Mouse (Mus musculus) natural killer cell, adult 2 months (primary cell): ENCODE measurements at regions not wholly inside any gene's neighbourhood (a gene's known extent, or its start where the extent isn't known, plus 50 kb on each side); places are given as distances from the start of the nearest gene placed in this dataset.
"Not testable (repeated sequence)": the region's sequence is repeated elsewhere in the genome, so short reads cannot be mapped to it uniquely, and the experiment has no call there.

Source experiments
- DNase-seq, 2 experiments: peaks; one replicate each; pipeline ENCODE4 v3.0.0; 2022; ENCODE audit warnings: low spot score in 2 of 2

DNA sequence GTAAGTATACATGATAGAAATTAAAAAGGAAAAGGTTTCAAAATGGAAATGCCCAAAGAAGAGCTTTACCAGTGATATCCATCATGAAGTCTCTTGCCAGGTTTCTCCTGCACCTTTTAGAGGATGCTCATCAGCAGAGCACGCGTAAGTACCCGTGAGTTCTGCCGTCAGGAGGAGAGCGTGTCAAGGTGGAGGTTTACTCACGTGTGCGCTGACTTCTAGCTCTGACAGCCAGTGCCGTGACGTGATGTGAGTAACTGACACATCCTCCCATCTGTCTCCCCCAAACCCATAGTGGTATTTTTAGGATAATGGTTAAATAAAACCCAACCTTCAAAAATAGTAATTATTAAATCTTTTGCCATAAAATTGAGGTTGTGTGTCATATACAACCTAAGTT is 55.3 kb downstream of the Adra2a start:
- DNase-seq = no peak

DNA sequence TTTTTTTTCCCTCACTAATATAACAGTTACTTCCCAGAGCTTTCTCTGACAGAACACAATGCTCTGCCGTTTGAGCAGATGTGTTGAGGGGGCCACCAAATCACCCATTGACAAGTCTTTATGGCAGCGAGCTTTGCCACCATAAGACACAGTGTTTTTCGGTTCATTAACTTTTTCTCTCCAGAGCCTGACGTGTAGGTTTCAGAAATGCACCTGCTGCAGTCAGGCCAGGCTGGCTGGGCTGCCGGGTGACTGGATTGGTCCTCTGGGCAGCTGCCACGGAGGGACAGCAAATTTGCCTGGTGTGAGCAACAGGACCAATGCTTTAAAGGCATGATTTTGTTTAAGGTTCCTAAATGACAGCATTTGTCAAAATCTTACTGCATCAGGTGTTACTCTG is 55.8 kb downstream of the Adra2a start:
- no peak for DNase-seq

DNA sequence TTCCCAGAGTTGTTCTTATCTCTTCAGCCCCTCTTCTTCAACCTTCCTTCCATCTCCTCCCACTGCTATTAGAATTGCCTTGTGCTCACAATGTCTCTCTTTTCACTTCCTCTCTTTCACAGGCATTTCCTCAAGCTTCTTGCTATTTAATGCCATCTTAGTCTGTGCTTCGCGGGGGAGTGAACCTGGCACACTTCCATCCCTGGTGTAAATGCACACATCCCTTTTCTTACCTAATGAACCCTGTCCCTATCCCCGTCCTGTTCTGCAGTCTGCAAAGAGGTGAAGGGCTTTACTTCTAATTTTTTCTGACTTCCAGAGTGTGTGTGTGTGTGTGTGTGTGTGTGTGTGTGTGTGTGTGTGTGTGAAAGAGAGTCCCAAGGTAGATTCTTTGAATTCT is 62.6 kb downstream of the Adra2a start:
- DNase-seq = no peak

DNA sequence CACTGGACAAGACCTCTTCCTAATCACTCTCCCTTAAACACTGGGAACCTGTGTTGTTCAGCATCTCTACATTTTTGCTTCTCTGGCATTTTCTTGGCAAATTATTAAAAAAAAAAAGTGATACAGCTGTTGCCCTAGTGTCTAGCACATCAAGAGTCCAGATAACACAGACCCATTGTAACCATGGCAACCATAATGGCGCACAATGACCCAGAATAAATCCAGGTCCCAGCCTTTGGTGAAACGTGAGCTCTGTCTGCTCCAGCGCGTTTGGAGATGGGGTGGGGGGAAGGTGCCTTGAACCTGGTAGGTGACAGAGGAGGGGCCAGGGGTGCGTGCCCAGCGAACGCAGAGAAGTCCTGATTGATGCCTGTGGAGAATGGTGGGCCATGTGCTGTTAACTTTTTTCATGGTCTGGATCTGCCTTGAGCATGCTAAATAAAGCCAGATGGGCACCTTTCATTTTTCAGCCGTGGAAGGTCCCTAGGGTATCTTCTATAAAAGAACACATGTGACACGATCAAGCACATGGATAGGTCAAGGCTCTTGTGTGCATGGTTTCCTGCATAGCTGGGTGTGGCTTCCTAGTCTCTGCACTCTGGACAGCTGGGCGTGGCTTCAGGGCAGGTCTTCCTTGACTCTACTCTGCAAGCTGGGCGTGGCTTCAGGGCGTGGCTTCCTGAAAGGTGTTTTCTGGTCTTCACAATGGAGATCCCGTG is 63.3 kb downstream of the Adra2a start:
- DNase-seq = peak in 1 of 2 experiments; percentile 31

DNA sequence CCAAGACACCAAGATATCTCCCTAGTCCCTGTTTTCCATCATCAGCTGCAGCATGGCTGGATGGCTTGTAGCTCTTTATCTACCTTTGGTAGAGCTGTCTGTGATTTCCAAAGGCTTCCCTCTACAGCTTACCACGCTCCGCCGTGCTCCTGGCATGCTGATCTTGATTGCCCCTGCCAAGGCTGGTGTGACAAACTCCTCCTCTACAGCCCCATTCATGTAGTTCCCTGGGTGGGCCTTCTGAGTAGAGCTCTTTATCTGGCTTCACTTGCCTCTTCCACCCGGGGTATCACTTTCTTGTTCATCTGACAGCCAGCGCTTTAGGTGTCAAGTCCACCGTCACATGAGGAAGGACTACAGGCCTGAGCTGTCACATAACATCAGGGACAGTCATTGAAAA is 66.1 kb downstream of the Adra2a start:
- no peak for DNase-seq

DNA sequence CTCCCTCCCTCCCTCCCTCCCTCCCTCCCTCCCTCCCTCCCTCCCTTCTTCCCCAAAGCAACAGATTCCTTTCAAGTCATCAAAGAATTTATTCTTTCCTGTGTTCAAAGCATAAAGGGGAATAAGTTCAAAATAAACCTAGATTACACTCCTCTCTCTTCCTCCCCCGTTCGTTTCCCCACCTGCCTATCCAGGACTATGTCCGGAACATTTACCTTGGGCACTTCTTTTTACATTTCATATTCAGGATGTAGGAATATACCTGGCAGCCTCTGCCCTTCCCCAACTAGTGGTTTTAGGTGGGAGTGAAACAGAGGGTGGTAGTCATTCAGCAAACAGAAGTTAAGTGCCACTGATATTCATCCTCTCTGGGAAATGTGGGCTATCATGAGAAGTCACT is 68.7 kb downstream of the Adra2a start:
- DNase-seq = no peak

DNA sequence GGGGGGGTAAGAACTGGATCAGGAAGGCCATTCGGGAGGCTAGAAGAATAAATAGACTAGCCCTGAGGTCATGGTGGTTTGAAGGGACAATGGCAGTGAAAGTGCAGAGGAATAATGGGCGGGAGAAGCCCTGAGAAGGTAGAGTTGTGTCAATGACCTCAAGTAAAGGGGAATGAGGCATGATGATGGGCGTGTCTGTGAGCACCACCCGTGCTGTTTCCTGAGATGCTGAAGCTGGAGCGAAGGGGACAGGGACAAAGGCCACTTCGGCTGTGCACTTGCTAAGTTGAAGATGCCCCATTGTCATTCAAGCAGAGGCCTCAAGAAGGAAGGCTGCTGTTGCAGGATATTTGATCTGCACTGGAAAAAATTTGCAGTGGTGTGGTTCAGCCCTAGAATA is 69.5 kb downstream of the Adra2a start:
- DNase-seq = no peak

DNA sequence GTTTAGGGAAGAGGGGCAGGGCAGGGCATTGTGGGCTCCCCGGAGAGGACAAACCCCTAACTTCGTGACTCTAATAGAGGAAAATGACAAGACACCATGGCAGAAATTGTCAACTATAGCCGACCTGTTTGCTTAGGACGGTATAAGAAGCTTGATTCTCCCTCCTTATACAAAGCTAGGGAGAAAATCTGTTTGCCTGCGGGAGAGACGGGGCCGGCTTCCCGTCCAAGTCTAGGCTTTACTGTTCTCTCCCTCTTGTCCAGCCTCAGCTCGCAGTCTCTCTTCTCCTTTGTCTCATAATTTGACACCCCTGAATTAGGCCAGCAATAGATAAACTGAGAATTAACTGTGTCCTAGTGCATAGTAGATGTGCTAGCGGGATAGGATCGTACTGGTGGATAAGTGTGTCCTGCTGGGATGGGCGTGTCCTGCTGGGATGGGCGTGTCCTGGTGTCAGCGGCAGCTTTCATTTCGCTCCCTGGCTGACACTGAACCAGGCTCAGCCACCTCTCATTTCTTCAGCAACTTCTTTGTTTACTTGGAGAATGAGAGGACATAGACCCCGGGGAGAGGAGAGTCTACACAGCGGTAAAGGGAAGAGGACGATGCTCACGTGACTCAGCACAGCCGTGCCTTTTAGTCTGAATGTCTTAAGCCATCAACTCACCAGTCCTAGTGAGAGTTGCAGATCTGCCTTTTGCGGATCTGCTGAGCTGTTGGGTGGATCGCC is 70.8 kb downstream of the Adra2a start:
- peak; percentile 6 to 14 for DNase-seq

DNA sequence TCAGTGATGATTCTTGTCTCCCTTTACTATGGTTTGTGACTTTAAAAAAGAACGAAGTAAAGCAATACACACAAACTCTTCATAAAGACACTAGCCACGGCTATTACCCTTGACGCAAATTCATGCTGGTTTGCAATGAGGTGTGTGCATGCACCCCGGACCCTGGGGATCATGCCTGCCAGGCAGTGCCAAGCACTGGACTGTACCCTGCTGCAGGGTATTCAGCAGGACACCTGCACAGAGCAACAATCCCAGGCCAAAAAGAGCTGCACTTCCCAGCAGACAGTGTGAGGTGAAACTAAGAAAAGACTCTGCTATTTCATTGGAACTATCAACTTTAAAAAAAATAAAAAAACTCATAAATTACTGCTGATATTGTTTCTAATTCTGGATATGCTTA is 71.4 kb downstream of the Adra2a start:
- no peak for DNase-seq

DNA sequence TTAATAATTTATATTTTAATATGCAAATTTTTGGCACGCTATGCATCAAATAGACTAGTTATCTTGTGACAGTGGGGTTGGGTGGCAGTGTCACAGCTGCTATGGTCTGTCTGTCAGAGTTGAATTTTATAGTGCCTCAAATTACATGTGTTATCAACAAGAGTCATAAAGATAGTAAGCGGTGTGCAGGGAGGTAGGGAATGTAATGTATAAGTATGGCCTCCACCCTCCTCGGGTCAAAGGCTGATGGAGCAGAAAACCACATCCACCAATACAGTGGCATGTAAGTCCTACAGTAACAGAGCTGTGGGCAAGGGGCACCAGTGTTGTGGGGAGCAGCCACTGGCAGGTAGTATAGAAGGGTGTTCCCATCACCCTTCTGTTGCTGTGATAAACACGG is 72.9 kb downstream of the Adra2a start:
- no peak for DNase-seq

DNA sequence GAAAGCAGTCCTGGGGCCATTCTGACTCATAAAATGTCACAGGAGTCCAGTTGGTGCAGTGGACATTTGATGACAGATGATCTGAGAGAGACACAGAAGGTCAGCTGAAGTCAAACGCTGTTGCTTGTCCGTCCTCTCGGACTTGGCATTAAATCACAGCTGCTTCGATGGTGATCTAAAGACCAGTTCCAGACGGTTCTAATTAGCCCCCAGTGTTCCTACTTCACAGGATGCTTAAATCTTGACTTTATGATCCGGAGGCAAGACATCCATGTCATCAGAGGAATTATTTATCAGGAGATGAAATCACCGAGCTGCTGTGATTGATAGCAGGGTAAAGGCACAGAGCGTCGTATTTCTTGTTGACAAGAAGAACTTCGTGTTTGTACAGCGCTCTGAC is 73.7 kb downstream of the Adra2a start:
- no peak for DNase-seq

DNA sequence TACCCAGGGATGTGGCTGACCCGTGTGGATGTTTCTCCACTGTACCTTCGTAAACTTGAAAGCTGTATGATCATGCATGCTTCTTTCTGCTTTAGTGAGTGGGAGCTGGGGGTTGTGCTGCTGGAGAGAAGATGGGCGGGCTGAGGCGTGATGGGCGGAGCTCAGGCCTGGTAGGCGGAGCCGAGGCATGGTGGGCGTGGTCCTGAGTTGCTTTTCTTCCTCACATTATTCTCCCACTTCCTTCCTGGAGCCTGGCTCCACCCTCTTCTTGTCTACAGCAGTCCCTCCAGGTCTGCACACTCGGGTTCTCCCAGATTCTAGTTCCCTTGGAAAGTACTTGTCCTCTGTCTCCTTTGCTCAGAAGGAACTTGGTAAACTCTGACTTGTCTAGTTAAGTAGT is 79.6 kb downstream of the Adra2a start:
- no peak for DNase-seq

DNA sequence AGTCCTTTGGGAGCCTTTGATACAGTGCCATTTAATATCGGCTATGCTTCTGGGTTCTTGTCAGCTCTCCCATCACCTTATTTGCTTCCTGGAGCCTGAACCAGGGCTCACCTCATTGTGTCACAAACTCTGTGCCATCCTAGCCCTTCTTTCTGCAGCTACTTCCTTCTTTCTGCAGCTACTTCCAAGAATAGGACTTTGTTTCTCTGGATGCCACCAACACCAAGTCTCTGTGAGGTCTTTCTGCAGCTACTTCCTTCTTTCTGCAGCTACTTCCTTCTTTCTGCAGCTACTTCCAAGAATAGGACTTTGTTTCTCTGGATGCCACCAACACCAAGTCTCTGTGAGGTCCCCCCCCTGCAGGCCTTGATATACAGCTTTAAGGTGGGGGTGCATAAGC is 107.8 kb downstream of the Adra2a start:
- not testable (repeated sequence) for DNase-seq

DNA sequence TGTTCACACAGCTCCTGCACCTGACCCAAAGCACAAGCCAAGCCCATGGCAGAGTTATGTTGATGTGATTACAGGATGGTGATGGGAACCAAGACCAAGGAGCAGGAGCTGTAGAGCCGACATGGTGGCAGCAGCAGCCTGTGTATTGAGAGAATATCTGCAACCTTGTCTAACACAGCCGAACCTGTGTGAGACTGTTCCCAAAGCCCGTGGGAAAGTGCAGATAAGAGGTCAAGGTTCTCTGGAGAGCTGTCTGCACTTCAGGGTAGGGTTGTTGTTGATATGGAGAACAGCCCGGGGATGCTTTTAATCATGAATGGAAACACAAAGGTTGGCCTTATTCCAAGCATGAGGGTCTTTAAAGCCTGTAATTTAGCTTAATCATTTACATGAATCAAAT is 110.4 kb downstream of the Adra2a start:
- DNase-seq = no peak

DNA sequence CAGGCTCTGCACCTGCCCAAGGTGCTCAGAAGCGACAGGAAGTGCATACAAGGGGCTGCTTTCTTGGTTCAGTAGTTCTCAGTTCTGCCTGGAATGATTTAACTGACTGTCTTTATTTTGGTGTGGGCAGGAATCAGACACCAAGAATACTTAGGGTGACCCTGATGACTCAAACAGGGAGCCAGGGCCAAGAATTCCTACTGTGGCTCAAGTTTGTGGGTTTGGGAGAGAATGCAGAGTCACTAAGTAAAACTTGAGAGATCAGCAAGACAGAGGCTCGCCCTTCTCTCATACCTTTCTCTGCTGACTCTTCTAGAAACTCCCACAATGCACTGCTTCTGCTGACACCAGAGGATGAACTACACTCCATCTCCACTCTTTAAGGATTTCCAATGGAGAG is 126.4 kb downstream of the Adra2a start:
- DNase-seq = no peak

DNA sequence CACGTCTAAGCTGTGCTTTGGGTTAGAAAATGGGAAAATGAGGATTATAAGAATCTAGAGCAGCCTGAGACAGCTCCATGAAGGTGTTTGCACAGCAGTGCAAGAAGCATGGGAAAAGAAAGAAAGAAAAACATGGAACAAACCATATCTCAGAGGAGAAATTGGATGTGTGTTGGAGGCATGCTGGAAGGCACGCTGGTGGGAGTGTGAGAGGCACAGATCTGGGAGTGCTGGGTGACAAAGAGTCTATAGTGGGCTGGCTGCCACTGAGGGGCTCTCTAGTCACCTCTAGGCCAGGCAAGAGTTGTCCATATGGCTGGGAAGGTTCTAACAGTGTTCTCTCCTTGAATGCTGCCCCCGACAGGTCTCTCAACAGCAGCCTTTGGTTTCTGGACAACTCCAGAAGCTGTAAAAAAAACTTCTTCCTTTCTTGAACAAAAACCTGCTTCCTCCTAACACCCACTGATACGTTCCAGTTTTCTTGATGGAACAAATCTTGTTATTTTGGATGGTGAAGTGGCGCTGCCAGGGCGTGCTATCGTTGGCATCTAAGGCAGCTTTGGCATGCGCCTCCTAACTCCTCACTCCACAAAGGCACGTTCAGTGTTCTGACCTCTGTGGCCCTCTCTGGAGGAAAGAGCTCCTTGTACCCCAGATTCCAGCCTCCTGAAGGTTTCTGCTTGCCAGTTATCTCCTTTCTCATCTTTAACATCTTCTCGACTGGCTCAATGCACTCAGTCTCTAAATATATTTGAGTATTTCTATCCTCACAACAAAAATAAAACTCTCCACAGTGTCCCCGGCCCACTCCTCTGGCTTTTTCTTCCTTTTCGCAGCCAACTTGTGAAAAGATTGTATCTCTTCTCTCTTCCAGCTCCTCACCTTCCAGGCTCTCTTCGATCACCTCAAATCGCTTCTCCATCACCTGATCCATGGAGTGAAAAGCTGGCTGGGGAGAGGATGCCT is 130.4 kb downstream of the Adra2a start:
- DNase-seq = no peak

DNA sequence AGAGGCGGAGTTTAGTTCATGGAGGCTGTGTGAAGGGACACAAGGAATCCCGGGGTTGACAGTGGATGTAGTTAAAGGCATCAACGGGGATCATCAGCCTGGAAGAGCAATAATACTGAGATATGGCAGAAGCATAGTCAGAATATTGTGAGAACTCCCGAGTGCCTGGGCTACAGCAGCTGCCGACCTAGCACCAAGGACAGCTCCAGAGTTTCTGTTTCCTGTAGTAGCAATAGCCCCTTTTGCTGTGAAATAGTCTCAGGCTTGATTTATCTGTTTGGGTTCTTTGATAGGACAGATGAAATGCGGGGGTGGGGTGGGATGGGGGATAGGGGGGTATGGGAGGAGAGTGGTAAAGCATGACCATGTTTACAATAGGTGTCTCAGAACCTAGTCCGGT is 131.8 kb downstream of the Adra2a start:
- DNase-seq = no peak

DNA sequence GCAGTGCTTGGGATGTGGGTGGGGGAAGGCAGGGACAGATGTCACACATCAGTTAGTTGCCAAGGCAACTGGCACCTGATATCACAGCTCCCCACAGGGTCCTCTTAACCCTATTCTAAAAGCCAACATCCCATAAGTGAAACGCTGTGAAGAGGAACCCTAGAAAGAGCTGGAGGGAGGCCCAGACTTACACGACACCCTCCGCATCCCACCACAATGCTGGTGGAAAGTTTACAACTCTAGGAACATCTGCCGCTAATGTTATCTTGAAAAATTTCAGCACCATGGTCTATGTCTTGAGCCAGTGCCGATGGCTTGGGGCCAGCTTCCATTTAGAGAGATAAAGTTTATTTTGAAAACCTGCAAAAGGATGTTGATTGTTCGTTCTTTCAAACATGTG is 133.5 kb downstream of the Adra2a start:
- DNase-seq = no peak

DNA sequence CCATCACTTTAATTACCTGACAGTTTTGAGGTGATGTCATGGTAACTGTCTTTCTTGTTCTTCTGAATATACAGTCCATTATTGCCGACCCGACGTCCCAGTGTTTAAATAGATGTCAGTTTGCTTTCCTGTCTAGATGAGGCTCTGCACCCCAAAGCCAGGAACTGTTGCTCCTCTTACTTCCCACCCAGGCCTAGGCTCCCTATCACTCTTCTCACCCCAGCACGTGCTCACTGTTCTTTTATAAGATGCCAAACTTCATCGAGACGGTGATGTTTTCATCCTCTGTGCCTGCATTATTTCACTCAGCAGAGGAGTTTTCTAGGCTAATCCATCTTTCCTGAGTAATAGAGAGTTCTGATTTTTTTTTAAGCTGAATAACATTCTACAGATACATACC is 156.5 kb downstream of the Adra2a start:
- no peak for DNase-seq

DNA sequence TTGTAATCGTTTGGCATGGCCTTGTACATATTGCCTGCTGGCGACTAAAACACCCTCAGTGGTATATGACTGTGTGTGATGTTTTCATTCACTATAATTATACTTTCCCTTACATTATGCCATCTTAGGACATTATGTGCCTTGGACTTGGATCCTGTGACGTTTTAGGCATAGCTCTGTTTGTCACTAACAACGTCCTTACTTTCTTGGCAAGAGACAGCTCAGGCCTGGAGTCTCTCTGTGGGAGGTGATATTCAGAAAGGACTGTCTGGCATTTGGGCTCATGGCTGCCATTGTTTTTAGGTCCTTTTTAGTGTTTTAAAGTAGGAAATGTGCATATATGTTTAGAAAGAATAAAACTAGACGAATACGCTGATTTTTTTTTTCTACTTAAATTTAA is 158.5 kb downstream of the Adra2a start:
- DNase-seq = no peak

DNA sequence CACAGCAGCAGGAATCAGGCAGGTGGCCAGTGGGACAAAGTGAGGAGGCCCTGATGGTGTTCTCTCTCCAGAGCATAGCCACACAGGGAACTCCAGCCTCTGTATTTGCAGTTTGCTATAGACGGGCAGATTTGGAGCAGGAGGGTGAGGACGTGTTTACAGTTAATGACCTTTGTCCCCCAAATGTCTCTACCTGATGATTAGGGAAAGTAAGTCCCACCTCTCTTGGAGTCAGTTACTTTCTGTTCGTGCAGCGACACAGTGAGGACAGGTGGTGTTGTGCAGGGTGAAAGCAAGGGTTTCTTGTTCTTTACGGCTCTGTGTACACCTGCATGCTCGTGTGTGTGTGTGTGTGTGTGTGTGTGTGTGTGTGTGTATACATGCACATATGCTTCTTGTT is 162.9 kb downstream of the Adra2a start:
- DNase-seq = no peak

DNA sequence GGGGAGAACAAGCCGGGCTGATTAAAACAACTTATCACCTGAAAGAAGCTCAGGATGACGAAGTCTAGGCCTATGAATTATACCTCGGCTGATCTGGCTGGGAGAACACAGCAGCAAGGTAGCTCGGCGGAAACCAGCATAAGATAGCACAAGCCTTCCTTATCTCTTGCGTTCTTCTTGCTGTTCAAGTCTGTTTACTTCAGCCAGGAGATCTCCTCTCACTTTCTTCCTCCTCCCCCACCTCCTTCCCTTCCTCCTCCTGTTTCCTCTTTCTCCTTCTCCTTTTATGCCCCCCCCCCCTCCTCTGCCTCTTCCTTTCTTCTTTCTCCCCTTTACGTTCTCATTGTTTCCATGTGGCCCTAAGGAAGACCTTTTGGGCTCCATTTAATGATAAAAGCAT is 168.2 kb downstream of the Adra2a start:
- no peak for DNase-seq

DNA sequence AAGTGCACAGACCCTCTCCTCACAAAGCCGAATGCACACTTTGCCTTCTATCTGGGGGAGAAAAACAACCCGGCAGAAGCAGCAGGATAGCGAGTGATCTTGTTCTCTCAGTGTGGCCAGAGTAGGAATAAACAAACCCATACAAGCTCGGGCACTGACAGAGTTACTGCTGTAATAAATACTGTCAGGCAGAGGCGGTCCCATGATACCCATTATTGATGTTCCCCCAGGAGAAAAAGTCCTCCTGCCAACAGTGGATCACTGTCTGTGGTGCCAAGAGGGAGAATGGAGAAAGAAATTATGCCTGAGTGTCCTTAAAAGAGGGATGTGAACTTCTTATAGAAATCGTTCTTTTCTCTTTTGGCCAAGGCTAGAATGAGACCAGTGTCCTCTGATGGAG is 200.2 kb downstream of the Adra2a start:
- no peak for DNase-seq
